Mouse (Mus musculus): ENCODE measurements around the gene Hsd17b11. TPM values are rescaled to one million over a fixed set of nuclear protein-coding genes. Genes with fewer than 3 reads are reported as not detected.

The Hsd17b11 gene
- total RNA-seq, 2 experiments from 2014 or later: 9.0 to 18.0 TPM

Other genes starting within 250 kb of the Hsd17b11 start
- gene Klhl8, start 110.7 kb downstream of the Hsd17b11 start, total RNA-seq (2015; ENCODE audit: low replicate concordance): 0.42 TPM in 1 of 2 replicates, not detected in the other
- gene Klhl8, start 110.7 kb downstream of the Hsd17b11 start, total RNA-seq (2017; ENCODE audit: low replicate concordance): 0.53 TPM in 1 of 2 replicates, not detected in the other
- gene Hsd17b13, start 44.5 kb downstream of the Hsd17b11 start, total RNA-seq (2015; ENCODE audit: low replicate concordance): not detected in 2 replicates
- gene Hsd17b13, start 44.5 kb downstream of the Hsd17b11 start, total RNA-seq (2017; ENCODE audit: low replicate concordance): not detected in 2 replicates
- gene Nudt9, start 24.4 kb upstream of the Hsd17b11 start, total RNA-seq (2015; ENCODE audit: low replicate concordance): 51.6 and 69.9 TPM in 2 replicates
- gene Nudt9, start 24.4 kb upstream of the Hsd17b11 start, total RNA-seq (2017; ENCODE audit: low replicate concordance): 59.2 and 61.9 TPM in 2 replicates
- not detected in 2 replicates for gene Gm17660, start 55.7 kb upstream of the Hsd17b11 start, total RNA-seq (2015; ENCODE audit: low replicate concordance)
- gene Gm17660, start 55.7 kb upstream of the Hsd17b11 start, total RNA-seq (2017; ENCODE audit: low replicate concordance): not detected in 2 replicates
- gene Sparcl1, start 91.8 kb upstream of the Hsd17b11 start, total RNA-seq (2015; ENCODE audit: low replicate concordance): not detected in 2 replicates
- not detected in 2 replicates for gene Sparcl1, start 91.8 kb upstream of the Hsd17b11 start, total RNA-seq (2017; ENCODE audit: low replicate concordance)
- not detected in 2 replicates for gene Dspp, start 148.8 kb upstream of the Hsd17b11 start, total RNA-seq (2015; ENCODE audit: low replicate concordance)
- gene Dspp, start 148.8 kb upstream of the Hsd17b11 start, total RNA-seq (2017; ENCODE audit: low replicate concordance): not detected in 2 replicates
- gene Dmp1, start 180.7 kb upstream of the Hsd17b11 start, total RNA-seq (2015; ENCODE audit: low replicate concordance): not detected in 2 replicates
- gene Dmp1, start 180.7 kb upstream of the Hsd17b11 start, total RNA-seq (2017; ENCODE audit: low replicate concordance): not detected in 2 replicates